Mouse (Mus musculus) stomach, embryonic 15.5 days (tissue): ENCODE data around the gene Mex3d. TPM values are rescaled to one million over a fixed set of nuclear protein-coding genes. Genes with fewer than 3 reads are reported as not detected.
A peak's percentile ranks its signal among the peaks of the same experiment; 100 is the strongest.

Experiments used
- ATAC-seq: fragments of 200-750 bp; cut with Nextera tagmentation; 2 replicates; pipeline ENCODE4 v1.8.0; 2017; ENCODE audit warnings: low read depth, moderate number of reproducible peaks, moderate TSS enrichment; ENCODE audit not compliant: insufficient read depth, low FRiP score
- H3K27ac ChIP-seq: fragments of 300-500 bp; sonication (generic); 2 replicates; pipeline ENCODE4 v1.5.1; 2015; ENCODE audit warnings: mild to moderate bottlenecking, inconsistent platforms
- H3K27me3 ChIP-seq: fragments of 300-500 bp; sonication (generic); replicated peaks from 2 replicates; pipeline ENCODE4 v1.6.1; 2015; ENCODE audit warnings: inconsistent platforms
- H3K36me3 ChIP-seq: fragments of 300-500 bp; sonication (generic); 2 replicates; pipeline ENCODE4 v1.6.1; 2015; ENCODE audit warnings: inconsistent platforms
- H3K4me1 ChIP-seq: fragments of 300-500 bp; sonication (generic); 2 replicates; pipeline ENCODE4 v1.6.1; 2015; ENCODE audit warnings: inconsistent platforms
- H3K4me2 ChIP-seq: fragments of 300-500 bp; sonication (generic); 2 replicates; pipeline ENCODE4 v1.6.1; 2015; ENCODE audit warnings: mild to moderate bottlenecking, inconsistent platforms
- H3K4me3 ChIP-seq: fragments of 300-500 bp; sonication (generic); replicated peaks from 2 replicates; pipeline ENCODE4 v1.5.1; 2015; ENCODE audit warnings: inconsistent platforms
- H3K9ac ChIP-seq: fragments of 300-500 bp; sonication (generic); 2 replicates; pipeline ENCODE4 v1.6.1; 2015; ENCODE audit warnings: inconsistent platforms
- H3K9me3 ChIP-seq: fragments of 300-500 bp; sonication (generic); 2 replicates; pipeline ENCODE4 v1.6.1; 2016; ENCODE audit warnings: inconsistent platforms
- WGBS: fragments of 180-500 bp; shearing (Covaris S2); methylation state at CpG from one replicate; pipeline ENCODE4 v1.1.7; 2015; 5-methylcytosine and 5-hydroxymethylcytosine counted together
- polyA plus RNA-seq: library from polyadenylated mRNA; unstranded; fragments of >200 nt; fragmentation: Nextera tagmentation; extraction: Ambion mirVana; gene quantifications from 2 replicates; pipeline ENCODE4 v1.2.1, GENCODE M21; 2015

The Mex3d gene
- polyA plus RNA-seq, 1 experiment from 2014 or later: 7.8 TPM

- Histone ChIP-seq H3K4me2 (no peak overlapping the region), H3K9me3 (0 out of 2 replicates have a peak, but pooled peaks cover 2% of the 10 kb centered on the region), H3K4me3 (no peak overlapping the region), H3K27ac (no peak overlapping the region), H3K4me1 (peaks cover 25% of the 10 kb centered on the region), H3K9ac (no peak overlapping the region), H3K36me3 (peaks cover 52% of the 10 kb centered on the region), H3K27me3 (no peaks in the 10 kb centered on the region)
- 45% methylated on average over 4 of the region's 4 CpGs for WGBS
- no peak for ATAC-seq
Observed at GRCm38 (mm10) chr10:80407924-80408323, 20.5 kb upstream of the Mex3d start.

GRCm38 (mm10) chr10:80406684-80407501 is 19.4 kb upstream of the Mex3d start, which contains the start of gene Uqcr11:
Gene Uqcr11 (minus strand): TSS chr10:80406830.
- peak; percentile 82 for ATAC-seq
- H3K36me3 ChIP-seq: peaks cover 50% of the 10 kb centered on the region
- WGBS: under 1% methylated on average over 27 of the region's 27 CpGs
- H3K27me3 ChIP-seq: no peaks in the 10 kb centered on the region
- H3K9me3 ChIP-seq: 0 out of 2 replicates have a peak, but pooled peaks cover 2% of the 10 kb centered on the region
- H3K27ac ChIP-seq: peak within 1 kb of the TSS; percentile 85
- peak within 1 kb of the TSS; percentile 96 for H3K4me3 ChIP-seq
- H3K9ac ChIP-seq: peak within 1 kb of the TSS; percentile 89
- H3K4me2 ChIP-seq: peak within 1 kb of the TSS; percentile 87
- peaks cover 25% of the 10 kb centered on the region for H3K4me1 ChIP-seq

- 0 out of 2 replicates have a peak, but pooled peaks cover 2% of the 10 kb centered on the region for H3K9me3 ChIP-seq
- peaks cover 30% of the 10 kb centered on the region for H3K4me1 ChIP-seq
- H3K4me2 ChIP-seq: peak overlapping the region; percentile 87
- no peak overlapping the region for H3K27ac ChIP-seq
- no peak for ATAC-seq
- H3K36me3 ChIP-seq: peaks cover 41% of the 10 kb centered on the region
- no peaks in the 10 kb centered on the region for H3K27me3 ChIP-seq
- 51% methylated on average over 10 of the region's 10 CpGs for WGBS
- peak overlapping the region; percentile 89 for H3K9ac ChIP-seq
- peak overlapping the region; percentile 96 for H3K4me3 ChIP-seq
Observed at GRCm38 (mm10) chr10:80405481-80406173, 18.2 kb upstream of the Mex3d start.

- peaks cover 25% of the 10 kb centered on the region for H3K36me3 ChIP-seq
- no peak for ATAC-seq
- H3K9me3 ChIP-seq: 0 out of 2 replicates have a peak, but pooled peaks cover 2% of the 10 kb centered on the region
- no peak overlapping the region for H3K9ac ChIP-seq
- H3K4me3 ChIP-seq: no peak overlapping the region
- H3K27ac ChIP-seq: no peak overlapping the region
- WGBS: 84% methylated on average over 4 of the region's 4 CpGs
- no peak overlapping the region for H3K4me2 ChIP-seq
- no peaks in the 10 kb centered on the region for H3K27me3 ChIP-seq
- peaks cover 38% of the 10 kb centered on the region for H3K4me1 ChIP-seq
Observed at GRCm38 (mm10) chr10:80403044-80403692, 15.7 kb upstream of the Mex3d start.

- peak overlapping the region; percentile 90 for H3K4me2 ChIP-seq
- H3K27ac ChIP-seq: peak overlapping the region; percentile 93
- 70% methylated on average over 4 of the region's 4 CpGs for WGBS
- 0 out of 2 replicates have a peak overlapping the region, but pooled peaks have one; percentile 81 for H3K4me3 ChIP-seq
- 0 out of 2 replicates have a peak, but pooled peaks cover 2% of the 10 kb centered on the region for H3K9me3 ChIP-seq
- H3K27me3 ChIP-seq: no peaks in the 10 kb centered on the region
- ATAC-seq: no peak
- peaks cover 25% of the 10 kb centered on the region for H3K36me3 ChIP-seq
- H3K9ac ChIP-seq: peak overlapping the region; percentile 55; the same call in 1 of the 2 replicates
- peaks cover 33% of the 10 kb centered on the region for H3K4me1 ChIP-seq
Observed at GRCm38 (mm10) chr10:80400704-80401161, 13.3 kb upstream of the Mex3d start.

- Histone ChIP-seq H3K9me3 (0 out of 2 replicates have a peak, but pooled peaks cover 2% of the 10 kb centered on the region), H3K36me3 (peaks cover 31% of the 10 kb centered on the region), H3K4me1 (peaks cover 27% of the 10 kb centered on the region), H3K27me3 (no peaks in the 10 kb centered on the region), H3K4me3 (peak overlapping the region; percentile 81), H3K9ac (peak overlapping the region; percentile 55; the same call in 1 of the 2 replicates), H3K4me2 (peak overlapping the region; percentile 90), H3K27ac (peak overlapping the region; percentile 93)
- ATAC-seq: no peak
- 11% methylated on average over 17 of the region's 17 CpGs for WGBS
Observed at GRCm38 (mm10) chr10:80399973-80400703, 12.7 kb upstream of the Mex3d start.

GRCm38 (mm10) chr10:80399191-80399972 is 11.9 kb upstream of the Mex3d start, which contains the start of gene Mbd3:
Gene Mbd3 (minus strand): TSS chr10:80399550.
- Histone ChIP-seq H3K9ac (peak within 1 kb of the TSS; percentile 97), H3K36me3 (peaks cover 37% of the 10 kb centered on the region)

GRCm38 (mm10) chr10:80398719-80399190 is 11.3 kb upstream of the Mex3d start:
- peak overlapping the region; percentile 81 for H3K4me3 ChIP-seq
- H3K36me3 ChIP-seq: peaks cover 38% of the 10 kb centered on the region
- ATAC-seq: peak; percentile 80
- H3K9me3 ChIP-seq: 0 out of 2 replicates have a peak, but pooled peaks cover 2% of the 10 kb centered on the region
- peak overlapping the region; percentile 100 for H3K27ac ChIP-seq
- WGBS: under 1% methylated on average over 59 of the region's 59 CpGs
- H3K27me3 ChIP-seq: no peaks in the 10 kb centered on the region
- H3K4me1 ChIP-seq: peaks cover 21% of the 10 kb centered on the region
- H3K4me2 ChIP-seq: peak overlapping the region; percentile 90
- peak overlapping the region; percentile 97 for H3K9ac ChIP-seq

More at GRCm38 (mm10) chr10:80399191-80399972, 11.9 kb upstream of the Mex3d start, which contains the start of gene Mbd3:
- peak within 1 kb of the TSS; percentile 100 for H3K27ac ChIP-seq
- H3K4me1 ChIP-seq: peaks cover 21% of the 10 kb centered on the region
- no peaks in the 10 kb centered on the region for H3K27me3 ChIP-seq
- peak; percentile 97 for ATAC-seq
- peak within 1 kb of the TSS; percentile 90 for H3K4me2 ChIP-seq
- H3K9me3 ChIP-seq: 0 out of 2 replicates have a peak, but pooled peaks cover 2% of the 10 kb centered on the region
- peak within 1 kb of the TSS; percentile 81 for H3K4me3 ChIP-seq
- under 1% methylated on average over 80 of the region's 82 CpGs for WGBS

- Histone ChIP-seq H3K27me3 (no peaks in the 10 kb centered on the region), H3K4me3 (peak overlapping the region; percentile 81), H3K36me3 (peaks cover 38% of the 10 kb centered on the region), H3K9ac (peak overlapping the region; percentile 97), H3K27ac (peak overlapping the region; percentile 100), H3K4me1 (peaks cover 21% of the 10 kb centered on the region), H3K4me2 (peak overlapping the region; percentile 90), H3K9me3 (no peaks in the 10 kb centered on the region)
- no peak for ATAC-seq
- 0% methylated on average over 1 of the region's 1 CpGs for WGBS
Observed at GRCm38 (mm10) chr10:80398174-80398535, 10.7 kb upstream of the Mex3d start.

GRCm38 (mm10) chr10:80397524-80398173 is 10.2 kb upstream of the Mex3d start:
- Histone ChIP-seq H3K4me1 (peaks cover 21% of the 10 kb centered on the region), H3K36me3 (peaks cover 38% of the 10 kb centered on the region), H3K4me3 (peak overlapping the region; percentile 81), H3K9me3 (no peaks in the 10 kb centered on the region), H3K27me3 (no peaks in the 10 kb centered on the region), H3K4me2 (peak overlapping the region; percentile 90), H3K9ac (peak overlapping the region; percentile 26), H3K27ac (peak overlapping the region; percentile 100)
- WGBS: 40% methylated on average over 8 of the region's 8 CpGs
- no peak for ATAC-seq
